Mouse (Mus musculus): ENCODE measurements around the gene Zfp64. TPM values are rescaled to one million over a fixed set of nuclear protein-coding genes. Genes with fewer than 3 reads are reported as not detected.

Gene Zfp64
- 43.3 and 45.9 TPM in 2 replicates for polyA plus RNA-seq (2014; fragmentation: Nextera tagmentation; extraction: Ambion mirVana)

DNA sequence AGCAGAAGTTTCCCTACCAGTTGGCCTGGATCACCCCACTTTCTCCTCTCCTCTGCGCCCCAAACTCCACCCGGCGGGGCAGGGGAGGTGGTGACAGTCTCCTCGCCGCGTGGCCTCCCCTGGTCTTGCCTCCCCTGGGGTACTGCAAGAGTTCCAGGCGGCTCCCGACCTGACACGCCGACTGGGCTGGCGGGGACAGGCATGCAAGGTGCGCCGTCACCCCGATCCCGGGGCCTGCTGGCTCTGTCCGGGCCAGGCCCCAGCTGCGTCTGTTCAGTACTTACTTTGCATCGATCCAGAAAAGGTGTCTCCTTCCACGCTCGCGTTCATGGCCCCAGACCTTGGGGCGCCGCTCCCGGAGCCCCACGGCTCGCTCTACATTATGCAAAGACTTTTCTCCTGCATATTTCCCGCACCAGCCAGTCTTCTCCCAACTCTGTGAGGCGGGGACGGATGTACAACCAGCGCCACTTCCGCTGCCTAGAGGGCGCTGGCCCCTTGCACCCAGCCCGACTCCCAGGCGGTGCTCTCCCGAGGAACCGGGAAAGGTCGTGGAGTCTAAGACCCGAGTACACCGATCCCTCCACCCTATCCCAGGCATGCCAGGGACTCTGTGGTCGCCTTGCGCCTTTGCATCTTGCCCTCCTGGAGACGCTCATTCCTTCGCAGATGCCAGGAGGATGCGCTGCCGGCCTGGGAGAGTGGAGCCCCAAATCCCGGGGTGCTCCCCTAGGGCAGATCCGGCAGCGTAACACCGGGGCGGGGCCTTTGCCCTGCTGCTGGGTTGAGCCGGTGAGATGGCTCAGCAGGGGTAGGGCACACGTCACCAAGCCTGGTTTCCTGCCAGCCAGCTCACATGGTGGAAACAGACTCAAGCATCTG, at the start of gene Zfp64:
TSS of gene Zfp64 (minus strand) at position 753 of the 882 bp plus-strand sequence.
- peaks cover 18% of the 10 kb centered on the region for H3K4me1 ChIP-seq (ENCODE audit: control insufficient read depth, insufficient read depth, low read length)
- H3K27ac ChIP-seq (replicated peaks; ENCODE audit: low read depth, low read length), result peak within 1 kb of the TSS; percentile 80
- no peaks in the 10 kb centered on the region for H3K27me3 ChIP-seq (ENCODE audit: control insufficient read depth, insufficient read depth, low read length)
- ATAC-seq (ENCODE audit: low FRiP score, low TSS enrichment) (peak; percentile 82), DNase-seq (peak; percentile 87)
- peaks cover 14% of the 10 kb centered on the region for H3K36me3 ChIP-seq (ENCODE audit: control insufficient read depth, insufficient read depth, low read length)
- peak within 1 kb of the TSS; percentile 96 for H3K4me2 ChIP-seq (ENCODE audit: low read length)
- peak within 1 kb of the TSS; percentile 75 for H3K4me3 ChIP-seq (replicated peaks; ENCODE audit: low read depth, low read length)
- H3K9ac ChIP-seq (replicated peaks; ENCODE audit: low read length), result peak within 1 kb of the TSS; percentile 83
- WGBS, result under 1% methylated on average over 52 of the region's 52 CpGs
- no peaks in the 10 kb centered on the region for H3K9me3 ChIP-seq (ENCODE audit: control insufficient read depth, low read length)

DNA sequence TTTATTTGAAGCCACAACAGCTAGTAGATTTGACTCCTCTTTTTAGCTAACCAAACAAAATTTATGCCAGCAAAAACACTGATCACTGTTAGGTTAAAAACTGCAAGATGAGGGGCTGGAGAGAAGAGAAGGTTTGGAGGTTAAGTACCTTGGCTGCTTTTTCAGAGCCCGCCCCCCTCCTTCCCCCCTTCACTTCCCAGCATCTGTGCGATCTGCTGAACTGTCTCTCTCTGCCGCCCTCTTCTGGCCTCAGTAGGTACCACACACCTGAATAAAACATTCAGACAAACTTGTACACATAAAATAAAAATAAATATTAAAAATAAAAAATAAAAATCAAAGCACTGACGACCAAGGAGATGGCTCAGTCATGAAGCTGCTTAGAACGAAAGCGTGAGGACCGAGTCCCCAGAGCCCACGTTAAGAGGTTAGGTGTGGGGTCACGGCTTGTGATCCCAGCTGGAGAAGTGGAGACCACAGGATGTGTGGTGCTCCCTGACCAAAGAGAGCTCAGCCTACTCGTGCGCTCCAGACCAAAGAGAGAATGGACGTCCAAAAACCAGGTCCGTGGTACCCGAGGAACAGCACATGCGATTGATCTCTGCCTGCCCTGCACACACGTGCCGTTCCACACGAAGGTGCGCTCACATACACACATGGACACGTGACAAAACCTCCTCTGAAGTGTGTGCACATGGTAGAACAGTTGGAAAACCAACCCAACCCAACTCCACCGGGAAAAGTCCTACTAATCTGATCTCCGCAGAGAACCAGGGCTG, 37.4 kb upstream of the Zfp64 start:
- ATAC-seq (ENCODE audit: low FRiP score, low TSS enrichment) (no peak), DNase-seq (peak; percentile 74)
- WGBS, result 77% methylated on average over 22 of the region's 22 CpGs
- peaks cover 4% of the 10 kb centered on the region; the same call in 1 of the 2 replicates for H3K4me1 ChIP-seq (ENCODE audit: control insufficient read depth, insufficient read depth, low read length)
- H3K9ac ChIP-seq (replicated peaks; ENCODE audit: low read length), result no peak overlapping the region
- H3K9me3 ChIP-seq (ENCODE audit: control insufficient read depth, low read length), result no peaks in the 10 kb centered on the region
- H3K27me3 ChIP-seq (ENCODE audit: control insufficient read depth, insufficient read depth, low read length), result no peaks in the 10 kb centered on the region
- H3K4me2 ChIP-seq (ENCODE audit: low read length), result no peak overlapping the region
- H3K36me3 ChIP-seq (ENCODE audit: control insufficient read depth, insufficient read depth, low read length), result no peaks in the 10 kb centered on the region
- H3K4me3 ChIP-seq (replicated peaks; ENCODE audit: low read depth, low read length), result no peak overlapping the region
- no peak overlapping the region for H3K27ac ChIP-seq (replicated peaks; ENCODE audit: low read depth, low read length)

DNA sequence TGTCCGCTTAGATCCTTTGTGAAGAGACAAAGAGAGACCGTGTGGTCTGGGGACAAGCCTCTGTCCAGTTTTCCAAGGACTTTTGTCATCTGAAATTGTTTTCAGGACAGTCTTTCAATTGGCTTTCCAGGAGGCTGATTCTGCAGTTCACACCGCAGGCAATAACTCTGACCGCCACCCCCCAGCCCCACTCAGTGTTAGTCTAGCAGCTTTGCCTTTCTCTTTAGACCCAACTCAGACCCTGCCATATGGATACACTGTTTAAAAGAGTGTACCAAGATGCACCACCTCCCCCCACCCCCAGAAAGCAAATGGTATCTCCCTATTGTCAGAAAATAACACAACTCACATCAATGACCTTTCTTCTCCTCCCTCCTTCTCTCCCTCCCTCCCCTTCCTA, 35.6 kb upstream of the Zfp64 start:
- Histone ChIP-seq H3K36me3 (ENCODE audit: control insufficient read depth, insufficient read depth, low read length) (no peaks in the 10 kb centered on the region), H3K4me3 (replicated peaks; ENCODE audit: low read depth, low read length) (no peak overlapping the region), H3K27ac (replicated peaks; ENCODE audit: low read depth, low read length) (peak overlapping the region; percentile 10; the same call in 1 of the 2 replicates), H3K9ac (replicated peaks; ENCODE audit: low read length) (no peak overlapping the region), H3K4me1 (ENCODE audit: control insufficient read depth, insufficient read depth, low read length) (peaks cover 4% of the 10 kb centered on the region; the same call in 1 of the 2 replicates), H3K9me3 (ENCODE audit: control insufficient read depth, low read length) (no peaks in the 10 kb centered on the region), H3K4me2 (ENCODE audit: low read length) (no peak overlapping the region), H3K27me3 (ENCODE audit: control insufficient read depth, insufficient read depth, low read length) (no peaks in the 10 kb centered on the region)
- ATAC-seq (ENCODE audit: low FRiP score, low TSS enrichment) (no peak), DNase-seq (peak; percentile 39)
- WGBS, result 56% methylated on average over 4 of the region's 4 CpGs

DNA sequence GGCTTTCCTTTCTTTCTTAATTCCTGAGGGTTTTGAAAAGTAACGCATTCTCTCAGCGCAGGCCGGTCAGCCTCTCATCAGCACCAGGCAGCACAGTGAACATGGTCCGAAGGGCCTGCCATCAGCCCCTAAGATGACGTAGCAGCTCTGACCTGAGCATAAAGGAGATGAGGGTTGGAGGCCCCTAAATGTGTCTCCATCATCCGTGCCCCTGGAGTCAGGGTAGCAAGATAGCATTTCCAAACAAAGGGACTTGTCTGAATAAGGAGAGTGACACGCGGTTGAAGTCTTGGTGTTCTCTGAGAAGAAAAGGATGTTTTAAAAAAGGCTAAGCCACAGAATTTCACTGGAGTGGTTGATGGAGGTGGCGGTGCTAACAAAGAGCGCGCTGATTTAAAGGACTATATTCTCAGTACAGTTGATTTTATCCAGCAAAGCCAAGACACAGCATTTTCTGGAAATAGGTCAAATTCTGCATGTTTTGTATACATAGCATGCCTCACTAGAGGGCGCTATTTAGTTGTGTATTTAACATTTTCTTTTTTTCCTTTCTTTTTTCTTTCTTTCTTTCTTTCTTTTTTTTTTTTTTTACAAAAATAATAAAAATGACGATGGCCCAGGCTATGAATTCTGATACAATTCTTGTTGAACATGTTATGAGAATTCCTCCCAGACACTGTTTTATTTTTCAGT, 34.8 kb upstream of the Zfp64 start:
- H3K27me3 ChIP-seq (ENCODE audit: control insufficient read depth, insufficient read depth, low read length), result no peaks in the 10 kb centered on the region
- no peak for ATAC-seq (ENCODE audit: low FRiP score, low TSS enrichment)
- no peaks in the 10 kb centered on the region for H3K36me3 ChIP-seq (ENCODE audit: control insufficient read depth, insufficient read depth, low read length)
- H3K4me2 ChIP-seq (ENCODE audit: low read length), result no peak overlapping the region
- no peak overlapping the region for H3K4me3 ChIP-seq (replicated peaks; ENCODE audit: low read depth, low read length)
- peak overlapping the region; percentile 34 for H3K27ac ChIP-seq (replicated peaks; ENCODE audit: low read depth, low read length)
- DNase-seq, result peak; percentile 92
- 47% methylated on average over 13 of the region's 13 CpGs for WGBS
- peaks cover 4% of the 10 kb centered on the region; the same call in 1 of the 2 replicates for H3K4me1 ChIP-seq (ENCODE audit: control insufficient read depth, insufficient read depth, low read length)
- H3K9me3 ChIP-seq (ENCODE audit: control insufficient read depth, low read length), result no peaks in the 10 kb centered on the region
- H3K9ac ChIP-seq (replicated peaks; ENCODE audit: low read length), result no peak overlapping the region

DNA sequence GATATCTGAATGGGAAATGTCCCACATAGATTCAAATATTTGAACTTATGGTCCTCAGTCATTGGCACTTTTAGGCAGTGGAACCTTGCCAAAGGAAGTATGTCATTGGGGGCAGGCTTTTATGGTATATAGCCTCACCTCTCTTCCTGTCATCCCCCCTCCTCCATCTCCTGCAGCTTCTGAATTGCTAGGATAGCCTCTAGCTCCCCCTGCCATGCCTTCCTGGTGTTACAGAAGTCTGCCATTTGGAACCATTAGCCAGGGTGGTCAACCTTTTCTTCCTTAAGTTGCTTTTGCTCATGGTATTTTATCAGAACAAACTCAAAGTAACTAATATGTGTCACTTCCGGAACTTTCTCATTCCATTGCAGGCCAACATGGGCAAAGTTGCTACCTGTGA, 32.7 kb upstream of the Zfp64 start:
- WGBS, result 97% methylated on average over 1 of the region's 1 CpGs
- no peaks in the 10 kb centered on the region for H3K36me3 ChIP-seq (ENCODE audit: control insufficient read depth, insufficient read depth, low read length)
- DNase-seq (no peak), ATAC-seq (ENCODE audit: low FRiP score, low TSS enrichment) (no peak)
- H3K27ac ChIP-seq (replicated peaks; ENCODE audit: low read depth, low read length), result no peak overlapping the region
- no peak overlapping the region for H3K9ac ChIP-seq (replicated peaks; ENCODE audit: low read length)
- H3K4me2 ChIP-seq (ENCODE audit: low read length), result no peak overlapping the region
- no peaks in the 10 kb centered on the region for H3K9me3 ChIP-seq (ENCODE audit: control insufficient read depth, low read length)
- no peaks in the 10 kb centered on the region for H3K27me3 ChIP-seq (ENCODE audit: control insufficient read depth, insufficient read depth, low read length)
- peaks cover 4% of the 10 kb centered on the region; the same call in 1 of the 2 replicates for H3K4me1 ChIP-seq (ENCODE audit: control insufficient read depth, insufficient read depth, low read length)
- no peak overlapping the region for H3K4me3 ChIP-seq (replicated peaks; ENCODE audit: low read depth, low read length)

DNA sequence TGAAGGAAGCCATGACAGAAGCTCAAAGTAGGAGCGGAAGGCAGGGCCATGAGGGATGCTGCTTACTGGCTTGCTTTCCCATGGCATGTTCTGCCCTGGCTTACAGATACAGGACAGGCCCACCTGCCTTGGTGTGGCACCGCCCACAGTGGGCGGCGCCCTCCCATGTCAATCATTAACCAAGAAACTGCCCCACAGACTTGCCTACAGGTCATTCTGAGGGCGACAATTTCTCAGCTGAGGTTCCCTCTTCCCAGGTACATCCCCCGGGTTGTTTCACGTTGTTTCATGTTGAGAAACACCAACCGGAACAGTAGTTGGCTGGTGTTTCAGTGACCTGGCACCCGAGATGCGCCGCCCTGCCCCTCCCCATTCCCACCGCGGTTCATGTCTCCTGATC, 32.0 kb upstream of the Zfp64 start:
- ATAC-seq (ENCODE audit: low FRiP score, low TSS enrichment) (no peak), DNase-seq (no peak)
- WGBS, result 81% methylated on average over 13 of the region's 13 CpGs
- Histone ChIP-seq H3K9me3 (ENCODE audit: control insufficient read depth, low read length) (no peaks in the 10 kb centered on the region), H3K9ac (replicated peaks; ENCODE audit: low read length) (no peak overlapping the region), H3K4me1 (ENCODE audit: control insufficient read depth, insufficient read depth, low read length) (peaks cover 4% of the 10 kb centered on the region; the same call in 1 of the 2 replicates), H3K4me3 (replicated peaks; ENCODE audit: low read depth, low read length) (no peak overlapping the region), H3K27ac (replicated peaks; ENCODE audit: low read depth, low read length) (no peak overlapping the region), H3K4me2 (ENCODE audit: low read length) (no peak overlapping the region), H3K27me3 (ENCODE audit: control insufficient read depth, insufficient read depth, low read length) (no peaks in the 10 kb centered on the region), H3K36me3 (ENCODE audit: control insufficient read depth, insufficient read depth, low read length) (no peaks in the 10 kb centered on the region)

DNA sequence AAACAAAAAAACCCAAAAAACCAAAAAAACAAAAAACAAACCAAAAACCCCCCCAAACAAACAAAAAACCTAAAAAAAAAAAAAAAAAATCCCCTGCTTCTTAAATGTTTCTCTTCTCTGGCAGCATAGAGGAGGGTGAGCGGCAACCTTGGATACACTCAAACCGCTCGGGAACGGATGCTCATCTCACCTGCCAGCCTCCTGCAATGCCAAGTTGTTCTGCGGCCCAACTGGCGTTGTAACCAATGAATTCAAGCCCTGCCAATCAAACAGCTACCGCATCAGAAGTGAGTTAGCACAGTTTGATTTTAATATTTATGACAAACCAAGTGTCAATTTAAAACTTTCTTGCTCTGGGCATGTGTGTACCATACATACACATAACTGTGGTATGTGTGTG, 26.6 kb upstream of the Zfp64 start:
- Histone ChIP-seq H3K9me3 (ENCODE audit: control insufficient read depth, low read length) (no peaks in the 10 kb centered on the region), H3K4me3 (replicated peaks; ENCODE audit: low read depth, low read length) (no peak overlapping the region), H3K4me2 (ENCODE audit: low read length) (no peak overlapping the region), H3K27me3 (ENCODE audit: control insufficient read depth, insufficient read depth, low read length) (no peaks in the 10 kb centered on the region), H3K36me3 (ENCODE audit: control insufficient read depth, insufficient read depth, low read length) (no peaks in the 10 kb centered on the region), H3K4me1 (ENCODE audit: control insufficient read depth, insufficient read depth, low read length) (no peaks in the 10 kb centered on the region), H3K27ac (replicated peaks; ENCODE audit: low read depth, low read length) (no peak overlapping the region), H3K9ac (replicated peaks; ENCODE audit: low read length) (no peak overlapping the region)
- DNase-seq, result no peak
- WGBS, result 95% methylated on average over 7 of the region's 7 CpGs
- no peak for ATAC-seq (ENCODE audit: low FRiP score, low TSS enrichment)

DNA sequence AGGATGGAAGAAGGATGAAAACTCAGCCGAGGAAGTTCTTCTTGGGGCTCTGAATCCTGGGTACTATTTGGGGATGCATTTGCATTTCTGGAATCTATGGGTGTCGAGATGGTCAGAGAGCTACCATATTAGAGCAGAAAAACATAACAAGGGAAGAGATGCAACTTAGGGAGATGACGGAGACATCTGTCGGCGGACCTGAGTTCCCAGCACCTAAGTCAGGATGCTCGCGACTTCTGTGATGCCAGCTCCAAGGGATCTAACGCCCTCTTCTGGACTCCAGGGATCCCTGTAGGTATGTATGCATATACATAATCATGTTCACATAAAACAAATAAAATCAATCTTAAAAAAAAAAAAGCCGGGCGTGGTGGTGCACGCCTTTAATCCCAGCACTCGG, 26.1 kb upstream of the Zfp64 start:
- no peaks in the 10 kb centered on the region for H3K9me3 ChIP-seq (ENCODE audit: control insufficient read depth, low read length)
- H3K27me3 ChIP-seq (ENCODE audit: control insufficient read depth, insufficient read depth, low read length), result no peaks in the 10 kb centered on the region
- no peaks in the 10 kb centered on the region for H3K36me3 ChIP-seq (ENCODE audit: control insufficient read depth, insufficient read depth, low read length)
- 77% methylated on average over 12 of the region's 12 CpGs for WGBS
- no peaks in the 10 kb centered on the region for H3K4me1 ChIP-seq (ENCODE audit: control insufficient read depth, insufficient read depth, low read length)
- DNase-seq, result no peak
- no peak overlapping the region for H3K9ac ChIP-seq (replicated peaks; ENCODE audit: low read length)
- no peak for ATAC-seq (ENCODE audit: low FRiP score, low TSS enrichment)
- no peak overlapping the region for H3K4me2 ChIP-seq (ENCODE audit: low read length)
- H3K4me3 ChIP-seq (replicated peaks; ENCODE audit: low read depth, low read length), result no peak overlapping the region
- no peak overlapping the region for H3K27ac ChIP-seq (replicated peaks; ENCODE audit: low read depth, low read length)

All from midbrain, embryonic 14.5 days (tissue).